Mouse (Mus musculus): ENCODE data around the gene Mgea5. TPM values are rescaled to one million over a fixed set of nuclear protein-coding genes. Genes with fewer than 3 reads are reported as not detected.

Mgea5 gene
- total and polyA plus RNA-seq, 3 experiments = 54.4 to 67.0 TPM; not detected in 1

DNA sequence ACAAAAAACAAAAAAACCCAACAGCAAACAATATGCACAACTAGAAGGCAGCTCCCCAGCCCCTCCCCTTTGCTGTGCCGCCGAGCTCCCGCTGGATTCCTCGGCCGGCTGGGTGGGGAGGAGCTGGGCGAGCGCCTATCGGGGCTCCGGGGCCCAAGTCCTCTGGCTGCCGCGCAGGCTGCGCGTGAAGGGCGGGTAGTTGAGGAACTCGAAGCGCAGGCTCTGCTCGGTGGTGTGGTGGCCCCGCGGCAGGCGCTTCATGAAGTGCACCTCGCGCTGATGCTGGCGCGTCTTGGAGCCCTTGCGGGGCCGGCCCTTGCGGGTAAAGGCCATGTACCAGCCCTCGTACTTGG is 46.8 kb downstream of the Mgea5 start (continued):
- TF ChIP-seq MXI1 (IDR thresholded peaks at IDR 0.05; ENCODE audit: low read depth, low read length) = no peak

DNA sequence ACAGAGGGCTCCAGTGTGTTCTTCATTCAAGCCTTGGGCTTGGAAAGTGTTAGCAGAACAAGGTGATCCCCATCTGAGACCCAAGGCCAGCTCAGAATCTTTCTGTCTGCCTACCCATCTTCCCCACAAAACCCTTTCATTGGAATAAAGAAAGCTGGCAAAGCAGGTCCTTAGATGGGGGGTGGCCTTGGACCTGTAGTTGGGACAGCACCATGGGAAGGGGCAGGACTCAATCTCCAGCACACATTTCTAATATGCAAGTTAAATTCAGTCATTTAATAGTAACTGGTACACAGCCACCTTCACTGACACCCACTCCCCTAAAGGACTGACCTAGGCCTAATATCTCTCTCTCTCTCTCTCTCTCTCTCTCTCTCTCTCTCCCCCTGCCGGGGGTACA is 47.4 kb downstream of the Mgea5 start:
- no peak overlapping the region for H3K27ac ChIP-seq (ENCODE audit: control insufficient read depth, low read depth, low read length)
- no peak overlapping the region for H3K4me3 ChIP-seq (ENCODE audit: control insufficient read depth in 1 of 2, insufficient read depth in 1 of 2, low read depth in 2 of 2, low read length in 2 of 2)
- no peaks in the 10 kb centered on the region for H3K79me2 ChIP-seq (ENCODE audit: control insufficient read depth, insufficient read depth, low read length, poor library complexity)
- no peak for DNase-seq (ENCODE audit: low read depth, low spot score)
- H3K9ac ChIP-seq (ENCODE audit: control insufficient read depth, low read depth, low read length, poor library complexity, severe bottlenecking) = peak overlapping the region; percentile 8; the same call in 1 of the 2 replicates
- H3K4me1 ChIP-seq (ENCODE audit: control insufficient read depth in 1 of 2, insufficient read depth in 2 of 2, low read length in 2 of 2) = 0 out of 4 replicates have a peak, but pooled peaks cover 0 to 6% of the 10 kb centered on the region in 2 experiments
- H3K27me3 ChIP-seq (ENCODE audit: control insufficient read depth in 1 of 2, insufficient read depth in 2 of 2, low read length in 2 of 2) = peaks cover 6 to 10% of the 10 kb centered on the region in 2 experiments
- H3K36me3 ChIP-seq (ENCODE audit: control insufficient read depth in 1 of 2, insufficient read depth in 2 of 2, low read length in 2 of 2) = no peaks in the 10 kb centered on the region
- no peaks in the 10 kb centered on the region for H3K9me3 ChIP-seq (replicated peaks; ENCODE audit: insufficient read depth, low read length)
- TF ChIP-seq CTCF (IDR thresholded peaks at IDR 0.05 in 2 of 3, conservative IDR thresholded peaks at IDR 0.05 in 1 of 3; ENCODE audit: control insufficient read depth in 1 of 3, insufficient read depth in 1 of 3, low read depth in 2 of 3, low read length in 3 of 3, poor library complexity in 1 of 3, severe bottlenecking in 1 of 3) (no peak), POLR2AphosphoS2 (IDR thresholded peaks at IDR 0.05; ENCODE audit: low read length) (no peak), POLR2AphosphoS5 (IDR thresholded peaks at IDR 0.05; ENCODE audit: borderline replicate concordance, low read depth, low read length) (no peak), RCOR1 (IDR thresholded peaks at IDR 0.05; ENCODE audit: low read depth, low read length) (no peak), MAFK (IDR thresholded peaks at IDR 0.05; ENCODE audit: borderline replicate concordance, low read depth, low read length) (no peak), POLR2A (IDR thresholded peaks at IDR 0.05; ENCODE audit: control insufficient read depth in 1 of 2, insufficient read depth in 1 of 2, low read depth in 1 of 2, low read length in 2 of 2, poor library complexity in 1 of 2) (no peak), MAZ (IDR thresholded peaks at IDR 0.05; ENCODE audit: low read depth, low read length) (no peak), BHLHE40 (IDR thresholded peaks at IDR 0.05; ENCODE audit: borderline replicate concordance, low read depth, low read length) (no peak), SMC3 (IDR thresholded peaks at IDR 0.05; ENCODE audit: low read depth, low read length) (no peak), CHD1 (IDR thresholded peaks at IDR 0.05; ENCODE audit: low read depth, low read length) (no peak), E2F4 (IDR thresholded peaks at IDR 0.05; ENCODE audit: borderline replicate concordance, low read depth, low read length) (no peak), ETS1 (IDR thresholded peaks at IDR 0.05; ENCODE audit: low read depth, low read length) (no peak), CHD2 (IDR thresholded peaks at IDR 0.05; ENCODE audit: low read length) (no peak)

DNA sequence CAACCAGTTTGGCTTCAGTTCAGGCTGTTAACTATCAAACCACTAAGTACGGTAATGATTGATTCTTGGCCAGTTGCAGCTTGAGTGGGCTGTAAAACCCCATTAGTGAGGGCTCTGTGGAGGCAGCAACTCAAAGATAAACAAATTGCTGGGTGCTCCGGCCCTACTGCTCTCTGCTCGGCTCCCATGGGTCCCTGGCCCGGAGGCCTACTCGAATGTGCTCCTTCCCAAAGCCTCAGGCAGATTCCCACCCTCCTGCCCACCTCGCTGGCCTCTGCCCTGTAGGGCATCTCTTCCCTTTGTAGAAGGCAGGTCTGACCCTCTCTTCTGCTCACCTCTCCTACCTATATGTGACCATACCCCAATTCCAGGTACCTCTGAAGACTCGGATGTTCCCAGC is 48.9 kb downstream of the Mgea5 start:
- peak; percentile 65; the same call in 1 of the 2 replicates for TF ChIP-seq RCOR1 (IDR thresholded peaks at IDR 0.05; ENCODE audit: low read depth, low read length)
- no peak for TF ChIP-seq MXI1 (IDR thresholded peaks at IDR 0.05; ENCODE audit: low read depth, low read length)
- TF ChIP-seq UBTF (IDR thresholded peaks at IDR 0.05; ENCODE audit: borderline replicate concordance, insufficient read depth, low read depth, low read length) = no peak
- TF ChIP-seq TBP (IDR thresholded peaks at IDR 0.05; ENCODE audit: low read depth, low read length) = no peak
- TF ChIP-seq SIN3A (IDR thresholded peaks at IDR 0.05; ENCODE audit: low read length) = no peak
- TF ChIP-seq ZNF384 (IDR thresholded peaks at IDR 0.05; ENCODE audit: low read depth, low read length) = no peak
- H3K9ac ChIP-seq (ENCODE audit: control insufficient read depth, low read depth, low read length, poor library complexity, severe bottlenecking) = no peak overlapping the region
- H3K4me3 ChIP-seq (ENCODE audit: control insufficient read depth in 1 of 2, insufficient read depth in 1 of 2, low read depth in 2 of 2, low read length in 2 of 2) = no peak overlapping the region
- H3K36me3 ChIP-seq (ENCODE audit: control insufficient read depth in 1 of 2, insufficient read depth in 2 of 2, low read length in 2 of 2) = no peaks in the 10 kb centered on the region
- H3K79me2 ChIP-seq (ENCODE audit: control insufficient read depth, insufficient read depth, low read length, poor library complexity) = no peaks in the 10 kb centered on the region
- DNase-seq (ENCODE audit: low read depth, low spot score) = no peak
- H3K4me1 ChIP-seq (ENCODE audit: control insufficient read depth in 1 of 2, insufficient read depth in 2 of 2, low read length in 2 of 2) = 0 out of 4 replicates have a peak, but pooled peaks cover 0 to 6% of the 10 kb centered on the region in 2 experiments
- no peak overlapping the region for H3K27ac ChIP-seq (ENCODE audit: control insufficient read depth, low read depth, low read length)
- no peaks in the 10 kb centered on the region for H3K9me3 ChIP-seq (replicated peaks; ENCODE audit: insufficient read depth, low read length)
- peaks cover 6 to 10% of the 10 kb centered on the region in 2 experiments for H3K27me3 ChIP-seq (ENCODE audit: control insufficient read depth in 1 of 2, insufficient read depth in 2 of 2, low read length in 2 of 2)

Data from MEL (cell line).